32 mouse cellular contexts compared by ENCODE assay signal in genomic region chr12:75891206-75891605, GRCm38 (mm10).
"Had no signal": no experiment of that assay in that cellular context is flagged by ENCODE, and none has a peak within 500 bp of the region (broad histone marks: within the 10 kb centered on the region; RNA-seq: fewer than 3 reads in every experiment).

No protein-coding gene starts in this region.

- H3K27ac ChIP-seq: heart, embryonic 13.5 days; heart, embryonic 15.5 days; hindbrain, embryonic 10.5 days; hindbrain, embryonic 12.5 days; hindbrain, embryonic 13.5 days; hindbrain, embryonic 14.5 days; hindbrain, embryonic 15.5 days; hindbrain, postnatal 0 days; intestine, embryonic 15.5 days; kidney, embryonic 15.5 days; kidney, postnatal 0 days; layer of hippocampus, adult 2 months had no signal

- H3K27me3 ChIP-seq: heart, embryonic 12.5 days; heart, embryonic 13.5 days; heart, embryonic 15.5 days; hindbrain, embryonic 12.5 days; hindbrain, embryonic 13.5 days; hindbrain, embryonic 15.5 days; intestine, embryonic 15.5 days; kidney, embryonic 15.5 days had no signal

- H3K9me3 ChIP-seq: heart, embryonic 12.5 days; heart, embryonic 13.5 days; heart, embryonic 15.5 days; hindbrain, embryonic 10.5 days; hindbrain, embryonic 12.5 days; hindbrain, embryonic 13.5 days; hindbrain, embryonic 15.5 days; intestine, embryonic 15.5 days; kidney, embryonic 15.5 days had no signal

- H3K36me3 ChIP-seq: intestine, embryonic 15.5 days had no signal

- H3K9ac ChIP-seq: heart, embryonic 12.5 days; heart, embryonic 13.5 days; heart, embryonic 15.5 days; hindbrain, embryonic 12.5 days; hindbrain, embryonic 13.5 days; hindbrain, embryonic 14.5 days; hindbrain, embryonic 15.5 days; intestine, embryonic 15.5 days; kidney, embryonic 15.5 days had no signal

- ATAC-seq: hindbrain, embryonic 16.5 days; hindbrain, postnatal 0 days; inflammation-experienced regulatory T-cells, adult 6 months; intestine, embryonic 15.5 days; intestine, embryonic 16.5 days; intestine, postnatal 0 days had no signal

- H3K4me1 ChIP-seq: heart, embryonic 12.5 days; heart, embryonic 13.5 days; heart, embryonic 15.5 days; hindbrain, embryonic 10.5 days; hindbrain, embryonic 12.5 days; hindbrain, embryonic 13.5 days; hindbrain, embryonic 15.5 days; intestine, embryonic 15.5 days; kidney, embryonic 15.5 days had no signal

- DNase-seq: heart, postnatal 10 days; heart, postnatal 14 days; heart, postnatal 36 days; heart, postnatal 4 days; kidney, adult 11 months; kidney, adult 18-20 months; kidney, adult 2 months; kidney, adult 8-10 months; kidney, adult 9 months; kidney, postnatal 10 days; kidney, postnatal 14 days; kidney, postnatal 4 days; layer of hippocampus, adult 9-11 months; layer of hippocampus, postnatal 36 days had no signal

- H3K4me2 ChIP-seq: heart, embryonic 11.5 days; heart, embryonic 12.5 days; heart, embryonic 13.5 days; heart, embryonic 15.5 days; hindbrain, embryonic 12.5 days; hindbrain, embryonic 13.5 days; hindbrain, embryonic 14.5 days; hindbrain, embryonic 15.5 days; intestine, embryonic 15.5 days; kidney, embryonic 15.5 days had no signal

- H3K4me3 ChIP-seq: heart, embryonic 12.5 days; heart, embryonic 13.5 days; heart, embryonic 15.5 days; hindbrain, embryonic 10.5 days; hindbrain, embryonic 12.5 days; hindbrain, embryonic 13.5 days; hindbrain, embryonic 15.5 days; intestine, embryonic 15.5 days; kidney, embryonic 15.5 days; layer of hippocampus, adult 2 months had no signal
